Mouse (Mus musculus): ENCODE data around the gene Pmm1. TPM values are rescaled to one million over a fixed set of nuclear protein-coding genes. Genes with fewer than 3 reads are reported as not detected.

Pmm1 gene
- polyA plus RNA-seq, 1 experiment = 66.6 TPM

- Histone ChIP-seq H3K79me3 (ENCODE audit: low read depth) (no peaks in the 10 kb centered on the region), H3K27me3 (ENCODE audit: control insufficient read depth, insufficient read depth, insufficient read length) (no peaks in the 10 kb centered on the region), H3K79me2 (ENCODE audit: control insufficient read depth, insufficient read depth) (no peaks in the 10 kb centered on the region), H3K36me3 (ENCODE audit: control insufficient read depth, insufficient read depth) (no peaks in the 10 kb centered on the region), H3K4me3 (ENCODE audit: insufficient read depth, poor library complexity, severe bottlenecking) (no peak overlapping the region), H3ac (ENCODE audit: control insufficient read depth, insufficient read length, low read depth) (no peak overlapping the region)
- TF ChIP-seq MYOD1 (IDR thresholded peaks at IDR 0.05; ENCODE audit: control insufficient read depth, insufficient read length, low read depth) = peak; percentile 27
- no peak for TF ChIP-seq FOSL1 (IDR thresholded peaks at IDR 0.05; ENCODE audit: insufficient read depth, low read length, poor library complexity, severe bottlenecking)
Measured at GRCm38 (mm10) chr15:81969173-81969572, 8.4 kb upstream of the Pmm1 start.

GRCm38 (mm10) chr15:81968447-81968846 is 7.7 kb upstream of the Pmm1 start:
- no peak overlapping the region for H3ac ChIP-seq (ENCODE audit: control insufficient read depth, insufficient read length, low read depth)
- TF ChIP-seq MAX (IDR thresholded peaks at IDR 0.05) = no peak
- TF ChIP-seq FOSL1 (IDR thresholded peaks at IDR 0.05; ENCODE audit: insufficient read depth, low read length, poor library complexity, severe bottlenecking) = no peak
- no peaks in the 10 kb centered on the region for H3K79me2 ChIP-seq (ENCODE audit: control insufficient read depth, insufficient read depth)
- no peaks in the 10 kb centered on the region for H3K27me3 ChIP-seq (ENCODE audit: control insufficient read depth, insufficient read depth, insufficient read length)
- no peaks in the 10 kb centered on the region for H3K79me3 ChIP-seq (ENCODE audit: low read depth)
- no peak overlapping the region for H3K4me3 ChIP-seq (ENCODE audit: insufficient read depth, poor library complexity, severe bottlenecking)
- H3K36me3 ChIP-seq (ENCODE audit: control insufficient read depth, insufficient read depth) = no peaks in the 10 kb centered on the region

GRCm38 (mm10) chr15:81967821-81968220 is 7.1 kb upstream of the Pmm1 start:
- H3ac ChIP-seq (ENCODE audit: control insufficient read depth, insufficient read length, low read depth) = no peak overlapping the region
- no peaks in the 10 kb centered on the region for H3K79me3 ChIP-seq (ENCODE audit: low read depth)
- H3K36me3 ChIP-seq (ENCODE audit: control insufficient read depth, insufficient read depth) = no peaks in the 10 kb centered on the region
- peak overlapping the region; percentile 2 for H3K4me3 ChIP-seq (ENCODE audit: insufficient read depth, poor library complexity, severe bottlenecking)
- no peaks in the 10 kb centered on the region for H3K79me2 ChIP-seq (ENCODE audit: control insufficient read depth, insufficient read depth)
- TF ChIP-seq USF1 (IDR thresholded peaks at IDR 0.05; ENCODE audit: low read depth) = no peak
- no peak for TF ChIP-seq MYOG (IDR thresholded peaks at IDR 0.05; ENCODE audit: control insufficient read depth, extremely low read depth, insufficient read length)
- no peak for TF ChIP-seq CTCF (IDR thresholded peaks at IDR 0.05; ENCODE audit: control insufficient read depth, insufficient read depth, insufficient read length)
- no peak for TF ChIP-seq FOSL1 (IDR thresholded peaks at IDR 0.05; ENCODE audit: insufficient read depth, low read length, poor library complexity, severe bottlenecking)
- TF ChIP-seq MAX (IDR thresholded peaks at IDR 0.05) = no peak
- TF ChIP-seq CEBPB (IDR thresholded peaks at IDR 0.05; ENCODE audit: low read depth) = no peak
- TF ChIP-seq MYOD1 (IDR thresholded peaks at IDR 0.05; ENCODE audit: control insufficient read depth, insufficient read length, low read depth) = no peak
- H3K27me3 ChIP-seq (ENCODE audit: control insufficient read depth, insufficient read depth, insufficient read length) = no peaks in the 10 kb centered on the region

GRCm38 (mm10) chr15:81966062-81966829 is 5.5 kb upstream of the Pmm1 start:
- no peak for TF ChIP-seq CTCF (IDR thresholded peaks at IDR 0.05; ENCODE audit: control insufficient read depth, insufficient read depth, insufficient read length)
- TF ChIP-seq CEBPB (IDR thresholded peaks at IDR 0.05; ENCODE audit: low read depth) = no peak
- TF ChIP-seq FOSL1 (IDR thresholded peaks at IDR 0.05; ENCODE audit: insufficient read depth, low read length, poor library complexity, severe bottlenecking) = no peak
- TF ChIP-seq MAX (IDR thresholded peaks at IDR 0.05) = no peak
- TF ChIP-seq USF1 (IDR thresholded peaks at IDR 0.05; ENCODE audit: low read depth) = no peak
- no peak for TF ChIP-seq MYOD1 (IDR thresholded peaks at IDR 0.05; ENCODE audit: control insufficient read depth, insufficient read length, low read depth)
- no peak for TF ChIP-seq MYOG (IDR thresholded peaks at IDR 0.05; ENCODE audit: control insufficient read depth, extremely low read depth, insufficient read length)
- H3K36me3 ChIP-seq (ENCODE audit: control insufficient read depth, insufficient read depth) = no peaks in the 10 kb centered on the region

DNA sequence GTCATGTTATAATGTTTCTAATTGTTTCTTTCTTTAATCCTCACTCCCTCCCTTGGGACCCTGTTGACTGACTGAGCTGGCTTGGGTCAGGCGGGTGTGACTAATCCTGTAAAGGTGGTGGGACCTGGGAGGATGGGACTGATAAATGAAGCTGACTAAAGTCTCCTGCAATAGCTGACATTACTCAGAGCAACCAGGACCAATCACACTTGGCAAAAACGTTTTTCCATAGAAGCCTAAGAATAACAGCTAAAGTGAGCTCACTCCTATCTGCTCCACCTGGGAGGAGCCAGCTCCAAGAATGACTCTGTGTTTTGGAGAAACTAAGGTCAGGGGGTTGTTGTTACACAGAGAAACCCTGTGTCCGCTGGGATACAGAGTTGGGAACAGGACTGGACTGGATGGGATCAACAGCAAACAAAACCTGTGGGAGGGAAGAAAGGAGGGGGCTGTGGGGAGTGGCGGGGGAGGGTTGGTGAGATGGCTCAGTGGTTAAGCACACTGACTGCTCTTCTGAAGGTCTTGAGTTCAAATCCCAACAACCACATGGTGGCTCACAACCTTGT is 4.3 kb upstream of the Pmm1 start:
- no peak overlapping the region for H3ac ChIP-seq (ENCODE audit: control insufficient read depth, insufficient read length, low read depth)

More at GRCm38 (mm10) chr15:81966062-81966829, 5.5 kb upstream of the Pmm1 start:
- Histone ChIP-seq H3K79me3 (ENCODE audit: low read depth) (no peaks in the 10 kb centered on the region), H3ac (ENCODE audit: control insufficient read depth, insufficient read length, low read depth) (no peak overlapping the region), H3K27me3 (ENCODE audit: control insufficient read depth, insufficient read depth, insufficient read length) (no peaks in the 10 kb centered on the region), H3K79me2 (ENCODE audit: control insufficient read depth, insufficient read depth) (no peaks in the 10 kb centered on the region), H3K4me3 (ENCODE audit: insufficient read depth, poor library complexity, severe bottlenecking) (no peak overlapping the region)

DNA sequence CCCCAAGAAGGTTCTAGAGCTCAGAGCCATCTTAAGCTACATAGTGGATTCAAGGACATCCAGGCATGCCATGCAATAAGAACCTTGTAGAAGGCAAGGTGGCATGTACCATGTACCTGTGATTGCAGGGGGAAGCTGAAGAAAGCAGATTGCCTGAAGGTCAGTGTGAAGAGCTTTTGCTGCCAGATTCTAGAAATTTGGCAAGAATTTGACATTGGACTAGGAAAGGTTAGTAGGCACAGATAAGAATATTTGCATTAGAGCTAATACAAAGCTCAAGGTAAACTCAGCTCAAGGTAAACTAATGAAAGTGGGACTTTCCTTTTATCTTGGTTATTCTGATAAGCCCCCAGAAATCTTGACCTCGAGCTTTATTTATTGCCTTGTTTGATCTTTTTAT is 3.5 kb upstream of the Pmm1 start:
- Histone ChIP-seq H3K79me3 (ENCODE audit: low read depth) (no peaks in the 10 kb centered on the region), H3K36me3 (ENCODE audit: control insufficient read depth, insufficient read depth) (no peaks in the 10 kb centered on the region), H3ac (ENCODE audit: control insufficient read depth, insufficient read length, low read depth) (no peak overlapping the region), H3K79me2 (ENCODE audit: control insufficient read depth, insufficient read depth) (no peaks in the 10 kb centered on the region), H3K27me3 (ENCODE audit: control insufficient read depth, insufficient read depth, insufficient read length) (no peaks in the 10 kb centered on the region), H3K4me3 (ENCODE audit: insufficient read depth, poor library complexity, severe bottlenecking) (no peak overlapping the region)
- TF ChIP-seq CEBPB (IDR thresholded peaks at IDR 0.05; ENCODE audit: low read depth) (no peak), MYOG (IDR thresholded peaks at IDR 0.05; ENCODE audit: control insufficient read depth, extremely low read depth, insufficient read length) (no peak), USF1 (IDR thresholded peaks at IDR 0.05; ENCODE audit: low read depth) (no peak)

More for the DNA sequence above, 4.3 kb upstream of the Pmm1 start:
- no peak overlapping the region for H3K4me3 ChIP-seq (ENCODE audit: insufficient read depth, poor library complexity, severe bottlenecking)
- no peaks in the 10 kb centered on the region for H3K79me2 ChIP-seq (ENCODE audit: control insufficient read depth, insufficient read depth)
- H3K79me3 ChIP-seq (ENCODE audit: low read depth) = no peaks in the 10 kb centered on the region
- H3K36me3 ChIP-seq (ENCODE audit: control insufficient read depth, insufficient read depth) = no peaks in the 10 kb centered on the region
- no peak for TF ChIP-seq CTCF (IDR thresholded peaks at IDR 0.05; ENCODE audit: control insufficient read depth, insufficient read depth, insufficient read length)
- no peak for TF ChIP-seq USF1 (IDR thresholded peaks at IDR 0.05; ENCODE audit: low read depth)
- no peak for TF ChIP-seq MAX (IDR thresholded peaks at IDR 0.05)
- TF ChIP-seq CEBPB (IDR thresholded peaks at IDR 0.05; ENCODE audit: low read depth) = peak; percentile 4
- no peaks in the 10 kb centered on the region for H3K27me3 ChIP-seq (ENCODE audit: control insufficient read depth, insufficient read depth, insufficient read length)

All from C2C12 (cell line).